24 mouse cellular contexts compared by ENCODE assay signal in genomic region chr4:76503279-76503601, GRCm38 (mm10).
DNase-seq lines count a peak whose midpoint lies in the region; ATAC-seq and TF ChIP-seq lines count a peak whose summit lies in the region.
"Had no signal": no experiment of that assay in that cellular context is flagged by ENCODE, and none has a peak within 500 bp of the region (broad histone marks: within the 10 kb centered on the region; RNA-seq: fewer than 3 reads in every experiment).

No protein-coding gene starts in this region.

- no peaks in the 10 kb centered on the region for H3K36me3 ChIP-seq in midbrain, postnatal 0 days (ENCODE audit: insufficient read depth, low read length)
- no peaks in the 10 kb centered on the region for H3K36me3 ChIP-seq in midbrain, embryonic 10.5 days
- H3K36me3 ChIP-seq in limb, embryonic 10.5 days, result no peaks in the 10 kb centered on the region
- H3K36me3 ChIP-seq: embryonic facial prominence, embryonic 13.5 days; intestine, embryonic 15.5 days had no signal

- no peak overlapping the region for H3K27ac ChIP-seq in midbrain, postnatal 0 days (ENCODE audit: low read depth, low read length)
- H3K27ac ChIP-seq in midbrain, embryonic 10.5 days (replicated peaks), result no peak overlapping the region
- no peak overlapping the region for H3K27ac ChIP-seq in limb, embryonic 10.5 days
- H3K27ac ChIP-seq: embryonic facial prominence, embryonic 13.5 days; intestine, embryonic 15.5 days; layer of hippocampus, adult 2 months; macrophage; stomach, postnatal 0 days had no signal

- peak; percentile 29 for DNase-seq in cerebellum, postnatal 14 days
- no peak for DNase-seq in cerebellum, postnatal 4 days (ENCODE audit: low spot score in 2 of 2)
- DNase-seq in midbrain, postnatal 0 days (ENCODE audit: low spot score), result peak; percentile 7
- no peak for DNase-seq in midbrain, embryonic 10.5 days (ENCODE audit: low spot score)
- DNase-seq in limb, embryonic 10.5 days (ENCODE audit: low spot score), result peak; percentile 42
- no peak for DNase-seq in kidney, postnatal 4 days
- DNase-seq: adrenal gland, postnatal 36 days; gastrocnemius, postnatal 14 days; heart, adult 11 months; kidney, adult 8-10 months; kidney, postnatal 14 days; liver, postnatal 0 days had no signal

- no peaks in the 10 kb centered on the region for H3K9me3 ChIP-seq in midbrain, postnatal 0 days (ENCODE audit: low read length)
- no peaks in the 10 kb centered on the region for H3K9me3 ChIP-seq in midbrain, embryonic 10.5 days (replicated peaks)
- no peaks in the 10 kb centered on the region for H3K9me3 ChIP-seq in limb, embryonic 10.5 days (replicated peaks)
- H3K9me3 ChIP-seq: embryonic facial prominence, embryonic 13.5 days; intestine, embryonic 15.5 days had no signal

- H3K4me3 ChIP-seq in midbrain, postnatal 0 days (ENCODE audit: low read depth, low read length), result no peak overlapping the region
- no peak overlapping the region for H3K4me3 ChIP-seq in midbrain, embryonic 10.5 days
- no peak overlapping the region for H3K4me3 ChIP-seq in limb, embryonic 10.5 days
- H3K4me3 ChIP-seq: embryonic facial prominence, embryonic 13.5 days; erythroblast, embryonic 14.5 days; intestine, embryonic 15.5 days; layer of hippocampus, adult 2 months had no signal

- WGBS in midbrain, postnatal 0 days, result 47% methylated on average over 3 of the region's 3 CpGs
- 45% methylated on average over 3 of the region's 3 CpGs for WGBS in midbrain, embryonic 10.5 days
- WGBS in limb, embryonic 10.5 days, result 9% methylated on average over 3 of the region's 3 CpGs

- TF ChIP-seq CTCF in midbrain, postnatal 0 days (IDR thresholded peaks at IDR 0.05), result no peak

- H3K4me1 ChIP-seq in midbrain, postnatal 0 days (ENCODE audit: insufficient read depth, low read length), result no peaks in the 10 kb centered on the region
- no peaks in the 10 kb centered on the region for H3K4me1 ChIP-seq in midbrain, embryonic 10.5 days
- peaks cover 16% of the 10 kb centered on the region for H3K4me1 ChIP-seq in limb, embryonic 10.5 days
- H3K4me1 ChIP-seq: intestine, embryonic 15.5 days had no signal

- H3K9ac ChIP-seq in midbrain, postnatal 0 days (replicated peaks; ENCODE audit: low read length, poor library complexity, severe bottlenecking), result no peak overlapping the region
- H3K9ac ChIP-seq: embryonic facial prominence, embryonic 13.5 days; intestine, embryonic 15.5 days; liver, postnatal 0 days had no signal

- ATAC-seq in midbrain, postnatal 0 days (ENCODE audit: low FRiP score), result no peak
- no peak for ATAC-seq in megakaryocyte-erythroid progenitor cell, adult 5-6 weeks (replicated peaks; ENCODE audit: low FRiP score, low TSS enrichment, poor library complexity, severe bottlenecking)
- ATAC-seq: forebrain, embryonic 14.5 days; intestine, embryonic 15.5 days; liver, postnatal 0 days; lung, postnatal 0 days; Patski had no signal

- H3K4me2 ChIP-seq in midbrain, postnatal 0 days (ENCODE audit: low read depth, low read length, poor library complexity, severe bottlenecking), result no peak overlapping the region
- H3K4me2 ChIP-seq: embryonic facial prominence, embryonic 13.5 days; heart, embryonic 11.5 days; intestine, embryonic 15.5 days; midbrain, embryonic 11.5 days had no signal

- no peaks in the 10 kb centered on the region for H3K27me3 ChIP-seq in midbrain, postnatal 0 days (ENCODE audit: insufficient read depth, low read length)
- H3K27me3 ChIP-seq in midbrain, embryonic 10.5 days (ENCODE audit: low read depth, poor library complexity, severe bottlenecking), result no peaks in the 10 kb centered on the region
- no peaks in the 10 kb centered on the region for H3K27me3 ChIP-seq in limb, embryonic 10.5 days (ENCODE audit: low read depth, poor library complexity, severe bottlenecking)
- H3K27me3 ChIP-seq: embryonic facial prominence, embryonic 13.5 days; intestine, embryonic 15.5 days; Patski had no signal

Comparison
In these comparisons a context has a peak if more than half of its experiments do, and no peak if none do; other contexts are left out.
1. DNase-seq: peak in cerebellum, postnatal 14 days (2 of 2), midbrain, postnatal 0 days (single experiment) and limb, embryonic 10.5 days (single experiment); none in cerebellum, postnatal 4 days (0 of 2), midbrain, embryonic 10.5 days (single experiment) and kidney, postnatal 4 days (0 of 2).